Mouse (Mus musculus): ENCODE data around the gene Gstp3. TPM values are rescaled to one million over a fixed set of nuclear protein-coding genes. Genes with fewer than 3 reads are reported as not detected.

Gene Gstp3
- polyA plus RNA-seq, 1 experiment = not detected

GRCm38 (mm10) chr19:4099837-4100717 is 40.7 kb upstream of the Gstp3 start, which contains the start of gene Pitpnm1:
Gene Pitpnm1 (plus strand): TSS chr19:4099998.
- Histone ChIP-seq H3K36me3 (replicated peaks; ENCODE audit: low read length) (peaks cover 54% of the 10 kb centered on the region), H3K9me3 (no peaks in the 10 kb centered on the region), H3K4me1 (peaks cover 74% of the 10 kb centered on the region), H3K4me3 (replicated peaks) (peak within 1 kb of the TSS; percentile 100), H3K27me3 (replicated peaks) (no peaks in the 10 kb centered on the region)
- TF ChIP-seq FLI1 (IDR thresholded peaks at IDR 0.05; ENCODE audit: low read length) = no peak

- H3K36me3 ChIP-seq (replicated peaks; ENCODE audit: low read length) = peaks cover 44% of the 10 kb centered on the region
- H3K27me3 ChIP-seq (replicated peaks) = no peaks in the 10 kb centered on the region
- TF ChIP-seq FLI1 (IDR thresholded peaks at IDR 0.05; ENCODE audit: low read length) (no peak), GATA1 (IDR thresholded peaks at IDR 0.05; ENCODE audit: borderline replicate concordance, low read length) (no peak)
- H3K4me1 ChIP-seq = peaks cover 74% of the 10 kb centered on the region
- H3K4me3 ChIP-seq (replicated peaks) = peak overlapping the region; percentile 100
- H3K9me3 ChIP-seq = no peaks in the 10 kb centered on the region
Observed at GRCm38 (mm10) chr19:4099056-4099455, 39.7 kb upstream of the Gstp3 start.

- Histone ChIP-seq H3K4me3 (replicated peaks) (peak overlapping the region; percentile 96), H3K4me1 (peaks cover 69% of the 10 kb centered on the region), H3K36me3 (replicated peaks; ENCODE audit: low read length) (peaks cover 37% of the 10 kb centered on the region), H3K9me3 (no peaks in the 10 kb centered on the region), H3K27me3 (replicated peaks) (no peaks in the 10 kb centered on the region)
- TF ChIP-seq FLI1 (IDR thresholded peaks at IDR 0.05; ENCODE audit: low read length) (no peak), GATA1 (IDR thresholded peaks at IDR 0.05; ENCODE audit: borderline replicate concordance, low read length) (no peak)
Observed at GRCm38 (mm10) chr19:4098426-4098825, 39.1 kb upstream of the Gstp3 start.

GRCm38 (mm10) chr19:4097441-4097825 is 38.1 kb upstream of the Gstp3 start:
- no peaks in the 10 kb centered on the region for H3K9me3 ChIP-seq
- TF ChIP-seq FLI1 (IDR thresholded peaks at IDR 0.05; ENCODE audit: low read length) (no peak), GATA1 (IDR thresholded peaks at IDR 0.05; ENCODE audit: borderline replicate concordance, low read length) (no peak)
- peaks cover 6% of the 10 kb centered on the region for H3K27me3 ChIP-seq (replicated peaks)
- peak overlapping the region; percentile 96 for H3K4me3 ChIP-seq (replicated peaks)
- peaks cover 66% of the 10 kb centered on the region for H3K4me1 ChIP-seq
- peaks cover 28% of the 10 kb centered on the region for H3K36me3 ChIP-seq (replicated peaks; ENCODE audit: low read length)

- Histone ChIP-seq H3K9me3 (no peaks in the 10 kb centered on the region), H3K27me3 (replicated peaks) (peaks cover 6% of the 10 kb centered on the region), H3K36me3 (replicated peaks; ENCODE audit: low read length) (peaks cover 22% of the 10 kb centered on the region), H3K4me3 (replicated peaks) (peak within 1 kb of the TSS; percentile 96), H3K4me1 (peaks cover 62% of the 10 kb centered on the region)
- TF ChIP-seq FLI1 (IDR thresholded peaks at IDR 0.05; ENCODE audit: low read length) (no peak), GATA1 (IDR thresholded peaks at IDR 0.05; ENCODE audit: borderline replicate concordance, low read length) (no peak)
Observed at GRCm38 (mm10) chr19:4096642-4097440, 37.5 kb upstream of the Gstp3 start, which contains the start of gene Cdk2ap2. Gene Cdk2ap2 (plus strand): TSS chr19:4097182.

- Histone ChIP-seq H3K36me3 (replicated peaks; ENCODE audit: low read length) (peaks cover 11% of the 10 kb centered on the region), H3K4me3 (replicated peaks) (no peak overlapping the region), H3K9me3 (no peaks in the 10 kb centered on the region), H3K4me1 (peaks cover 59% of the 10 kb centered on the region), H3K27me3 (replicated peaks) (peaks cover 7% of the 10 kb centered on the region)
- no peak for TF ChIP-seq GATA1 (IDR thresholded peaks at IDR 0.05; ENCODE audit: borderline replicate concordance, low read length)
- TF ChIP-seq FLI1 (IDR thresholded peaks at IDR 0.05; ENCODE audit: low read length) = no peak
Observed at GRCm38 (mm10) chr19:4095802-4096201, 36.4 kb upstream of the Gstp3 start.

GRCm38 (mm10) chr19:4094774-4095303 is 35.5 kb upstream of the Gstp3 start:
- Histone ChIP-seq H3K4me3 (replicated peaks) (no peak overlapping the region), H3K36me3 (replicated peaks; ENCODE audit: low read length) (peaks cover 11% of the 10 kb centered on the region), H3K4me1 (peaks cover 55% of the 10 kb centered on the region), H3K9me3 (no peaks in the 10 kb centered on the region), H3K27me3 (replicated peaks) (peaks cover 13% of the 10 kb centered on the region)
- TF ChIP-seq GATA1 (IDR thresholded peaks at IDR 0.05; ENCODE audit: borderline replicate concordance, low read length) = no peak
- no peak for TF ChIP-seq FLI1 (IDR thresholded peaks at IDR 0.05; ENCODE audit: low read length)

GRCm38 (mm10) chr19:4094348-4094747 is 35.0 kb upstream of the Gstp3 start:
- Histone ChIP-seq H3K27me3 (replicated peaks) (peaks cover 16% of the 10 kb centered on the region), H3K4me1 (peaks cover 51% of the 10 kb centered on the region), H3K4me3 (replicated peaks) (no peak overlapping the region), H3K9me3 (no peaks in the 10 kb centered on the region), H3K36me3 (replicated peaks; ENCODE audit: low read length) (peaks cover 11% of the 10 kb centered on the region)
- TF ChIP-seq FLI1 (IDR thresholded peaks at IDR 0.05; ENCODE audit: low read length) (no peak), GATA1 (IDR thresholded peaks at IDR 0.05; ENCODE audit: borderline replicate concordance, low read length) (no peak)

- Histone ChIP-seq H3K36me3 (replicated peaks; ENCODE audit: low read length) (peaks cover 10% of the 10 kb centered on the region), H3K9me3 (no peaks in the 10 kb centered on the region), H3K27me3 (replicated peaks) (peaks cover 22% of the 10 kb centered on the region), H3K4me3 (replicated peaks) (no peak overlapping the region), H3K4me1 (peaks cover 45% of the 10 kb centered on the region)
- TF ChIP-seq FLI1 (IDR thresholded peaks at IDR 0.05; ENCODE audit: low read length) (no peak), GATA1 (IDR thresholded peaks at IDR 0.05; ENCODE audit: borderline replicate concordance, low read length) (no peak)
Observed at GRCm38 (mm10) chr19:4093772-4094171, 34.4 kb upstream of the Gstp3 start.
